9 mouse cellular contexts compared by ENCODE assay signal in the genomic region with DNA sequence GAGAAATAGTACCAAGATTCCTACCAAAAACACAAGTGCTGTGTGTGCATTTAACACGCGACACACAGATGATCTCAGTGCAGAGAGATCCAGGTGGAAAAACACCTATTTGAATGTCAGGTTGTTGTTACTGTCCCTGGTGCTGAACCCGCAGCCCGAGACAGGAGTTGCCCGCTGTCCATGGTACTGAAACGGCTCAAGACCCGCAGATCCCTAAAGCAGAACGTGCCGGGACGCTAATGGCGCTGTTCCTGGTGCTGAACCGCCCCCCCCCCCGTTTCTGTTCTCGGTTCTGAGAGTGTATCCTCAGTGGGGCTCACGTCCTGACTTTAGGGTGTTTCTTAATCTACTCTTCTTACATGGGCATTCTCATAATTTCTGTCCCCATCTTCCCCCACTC.
DNase-seq lines count a peak whose midpoint lies in the region; ATAC-seq and TF ChIP-seq lines count a peak whose summit lies in the region.
"Had no signal": no experiment of that assay in that cellular context is flagged by ENCODE, and none has a peak within 500 bp of the region (broad histone marks: within the 10 kb centered on the region; RNA-seq: fewer than 3 reads in every experiment).

No protein-coding gene starts in this region.

- H3K36me3 ChIP-seq in stomach, postnatal 0 days (ENCODE audit: control insufficient read depth, insufficient read depth, low read length), result no peaks in the 10 kb centered on the region
- H3K36me3 ChIP-seq: hindbrain, embryonic 15.5 days had no signal

- 4% methylated on average over 15 of the region's 15 CpGs for WGBS in stomach, postnatal 0 days

- H3K4me3 ChIP-seq in stomach, postnatal 0 days (ENCODE audit: low read depth, low read length), result no peak overlapping the region
- H3K4me3 ChIP-seq: hindbrain, embryonic 15.5 days had no signal

- H3K9me3 ChIP-seq in stomach, postnatal 0 days (ENCODE audit: control insufficient read depth, low read length), result no peaks in the 10 kb centered on the region
- H3K9me3 ChIP-seq: hindbrain, embryonic 15.5 days had no signal

- DNase-seq in CD4-positive, CD25-positive, alpha-beta regulatory T cell, adult 2 months (ENCODE audit: low read depth, low spot score), result peak; percentile 79
- peak; percentile 81 for DNase-seq in 416B (ENCODE audit: low read depth)
- peak; percentile 54 to 66 for DNase-seq in adrenal gland, postnatal 4 days (ENCODE audit: low spot score in 2 of 2)
- DNase-seq in heart, postnatal 10 days, result peak; percentile 85 to 90
- DNase-seq in lung, adult 18-20 months, result peak; percentile 44 to 67
- DNase-seq in stomach, postnatal 0 days (ENCODE audit: low spot score), result peak; percentile 92

- no peak for TF ChIP-seq CTCF in stomach, postnatal 0 days (IDR thresholded peaks at IDR 0.05; ENCODE audit: low read depth)

- H3K27ac ChIP-seq in stomach, postnatal 0 days (replicated peaks), result no peak overlapping the region
- H3K27ac ChIP-seq: hindbrain, embryonic 15.5 days had no signal

- H3K9ac ChIP-seq in stomach, postnatal 0 days (ENCODE audit: low read length), result no peak overlapping the region
- H3K9ac ChIP-seq: hindbrain, embryonic 15.5 days had no signal

- no peak overlapping the region for H3K4me2 ChIP-seq in stomach, postnatal 0 days (replicated peaks; ENCODE audit: low read depth)
- H3K4me2 ChIP-seq: hindbrain, embryonic 15.5 days had no signal

- intact Hi-C loops in heart, postnatal 10 days (cut with DNase I), result no loop called here

- ATAC-seq in CD4-positive, CD25-positive, alpha-beta regulatory T cell, adult 4 months, result no peak
- ATAC-seq in stomach, postnatal 0 days (ENCODE audit: low FRiP score, low TSS enrichment), result peak; percentile 51; the same call in 1 of the 2 replicates
- no peak for ATAC-seq in cerebellum, adult (ENCODE audit: insufficient number of reproducible peaks, low FRiP score, low TSS enrichment)

- no peak for TF ChIP-seq EP300 in stomach, postnatal 0 days (optimal IDR thresholded peaks at IDR 0.05)

- H3K4me1 ChIP-seq in stomach, postnatal 0 days (replicated peaks; ENCODE audit: control insufficient read depth, insufficient read depth), result no peaks in the 10 kb centered on the region

- H3K27me3 ChIP-seq in stomach, postnatal 0 days (ENCODE audit: control insufficient read depth, insufficient read depth, low read length), result no peaks in the 10 kb centered on the region
- H3K27me3 ChIP-seq: hindbrain, embryonic 15.5 days had no signal
